Mouse (Mus musculus) CH12.LX (cell line): ENCODE measurements around the gene Hist1h2bl. TPM values are rescaled to one million over a fixed set of nuclear protein-coding genes. Genes with fewer than 3 reads are reported as not detected.

Source experiments
- DNase-seq: peaks from one replicate; pipeline ENCODE4 v3.0.0-alpha.2; 2013; ENCODE audit errors: extremely low read depth
- H3K27ac ChIP-seq: 2 replicates; pipeline ENCODE4 v1.5.1; 2012; ENCODE audit warnings: low read depth, mild to moderate bottlenecking, control low read depth, moderate library complexity; ENCODE audit not compliant: insufficient read depth
- H3K27me3 ChIP-seq: replicated peaks from 2 replicates; pipeline ENCODE3; 2012; ENCODE audit warnings: inconsistent platforms
- H3K36me3 ChIP-seq, 2 experiments: replicated peaks in 1 of 2; 2 replicates each; pipeline versions ENCODE3 to v1.6.1; 2012; ENCODE audit warnings: inconsistent platforms in 1 of 2, low read length in 1 of 2, mild to moderate bottlenecking in 1 of 2, mixed read lengths in 1 of 2, moderate library complexity in 1 of 2; ENCODE audit not compliant: control insufficient read depth in 1 of 2, insufficient read depth in 1 of 2
- H3K4me1 ChIP-seq, 2 experiments: 2 replicates each; pipeline ENCODE4 v1.6.1; 2012; ENCODE audit warnings: inconsistent platforms in 1 of 2, moderate library complexity in 1 of 2; ENCODE audit not compliant: insufficient read depth in 2 of 2, control insufficient read depth in 1 of 2
- H3K4me2 ChIP-seq: 2 replicates; pipeline ENCODE4 v1.6.1; 2012; ENCODE audit warnings: low read depth, mild to moderate bottlenecking, control low read depth; ENCODE audit not compliant: poor library complexity, insufficient read depth, severe bottlenecking
- H3K4me3 ChIP-seq, 3 experiments: fragments of 150-350 bp in 1 of 3; sonication (generic) in 1 of 3; replicated peaks in 1 of 3; 2 replicates each; pipeline versions ENCODE3 to v1.5.1; 2011 to 2012; ENCODE audit warnings: low read depth in 2 of 3, low read length in 2 of 3, mild to moderate bottlenecking in 2 of 3, moderate library complexity in 2 of 3, control low read depth in 1 of 3, improper control_type of control experiment in 1 of 3, inconsistent platforms in 1 of 3, mixed read lengths in 1 of 3; ENCODE audit not compliant: poor library complexity in 1 of 3
- H3K79me2 ChIP-seq: replicated peaks from 2 replicates; pipeline ENCODE4 v1.6.1; 2012; ENCODE audit warnings: mild to moderate bottlenecking, moderate library complexity; ENCODE audit not compliant: control insufficient read depth, poor library complexity, insufficient read depth, severe bottlenecking; ENCODE audit errors: extremely low read depth
- H3K9ac ChIP-seq: 2 replicates; pipeline ENCODE4 v1.6.1; 2012; ENCODE audit warnings: low read depth, mild to moderate bottlenecking, control low read depth, moderate library complexity; ENCODE audit not compliant: insufficient read depth
- H3K9me3 ChIP-seq: replicated peaks from 2 replicates; pipeline ENCODE3; 2012; ENCODE audit warnings: low read length, inconsistent platforms, mixed read lengths
- BHLHE40 ChIP-seq: IDR thresholded peaks from 2 replicates; pipeline ENCODE4 v1.6.1; 2011; ENCODE audit warnings: mild to moderate bottlenecking, low read depth, low read length, improper control_type of control experiment
- CHD1 ChIP-seq: IDR thresholded peaks from 2 replicates; pipeline ENCODE4 v1.6.1; 2012; ENCODE audit warnings: low read depth, low read length, improper control_type of control experiment, inconsistent platforms
- CTCF ChIP-seq, 2 experiments: IDR thresholded peaks in 1 of 2; conservative IDR thresholded peaks in 1 of 2; 2 replicates each; pipeline ENCODE4 v1.5.1; 2011 to 2012; ENCODE audit warnings: low read depth in 2 of 2, low read length in 2 of 2, improper control_type of control experiment in 1 of 2, inconsistent platforms in 1 of 2, mild to moderate bottlenecking in 1 of 2, moderate library complexity in 1 of 2
- EP300 ChIP-seq: IDR thresholded peaks from 2 replicates; pipeline ENCODE4 v1.6.1; 2011; ENCODE audit warnings: low read length, improper control_type of control experiment
- ETS1 ChIP-seq: conservative IDR thresholded peaks from 2 replicates; pipeline ENCODE4 v1.6.1; 2012; ENCODE audit warnings: low read depth, mild to moderate bottlenecking, inconsistent platforms, low read length, improper control_type of control experiment, moderate library complexity
- HCFC1 ChIP-seq: IDR thresholded peaks from 2 replicates; pipeline ENCODE4 v1.6.1; 2012; ENCODE audit warnings: low read depth, mild to moderate bottlenecking, inconsistent platforms, low read length, improper control_type of control experiment
- IRF4 ChIP-seq: IDR thresholded peaks from 2 replicates; pipeline ENCODE4 v1.6.1; 2014; ENCODE audit warnings: low read depth, mild to moderate bottlenecking, inconsistent platforms, low read length, improper control_type of control experiment
- JUN ChIP-seq: IDR thresholded peaks from 2 replicates; pipeline ENCODE4 v1.6.1; 2011; ENCODE audit warnings: low read depth, mild to moderate bottlenecking, low read length, improper control_type of control experiment, moderate library complexity; ENCODE audit not compliant: insufficient read depth
- JUND ChIP-seq: conservative IDR thresholded peaks from 2 replicates; pipeline ENCODE4 v1.6.1; 2011; ENCODE audit warnings: low read depth, low read length, improper control_type of control experiment
- KAT2A ChIP-seq: IDR thresholded peaks from 2 replicates; pipeline ENCODE4 v1.6.1; 2012; ENCODE audit warnings: low read length, improper control_type of control experiment, inconsistent platforms; ENCODE audit not compliant: insufficient replicate concordance
- MAX ChIP-seq: IDR thresholded peaks from 2 replicates; pipeline ENCODE4 v1.6.1; 2011; ENCODE audit warnings: low read length, improper control_type of control experiment
- MEF2A ChIP-seq: IDR thresholded peaks from 2 replicates; pipeline ENCODE4 v1.6.1; 2014; ENCODE audit warnings: low read depth, mild to moderate bottlenecking, inconsistent platforms, low read length, improper control_type of control experiment, borderline replicate concordance
- MXI1 ChIP-seq: IDR thresholded peaks from 2 replicates; pipeline ENCODE4 v1.6.1; 2011; ENCODE audit warnings: mild to moderate bottlenecking, low read depth, low read length, improper control_type of control experiment
- MYC ChIP-seq: IDR thresholded peaks from 2 replicates; pipeline ENCODE4 v1.6.1; 2011; ENCODE audit warnings: low read depth, mild to moderate bottlenecking, improper control_type of control experiment, low read length
- NELFE ChIP-seq: IDR thresholded peaks from 2 replicates; pipeline ENCODE4 v1.6.1; 2011; ENCODE audit warnings: low read depth, low read length, improper control_type of control experiment
- NRF1 ChIP-seq: IDR thresholded peaks from 2 replicates; pipeline ENCODE4 v1.6.1; 2014; ENCODE audit warnings: low read depth, mild to moderate bottlenecking, inconsistent platforms, low read length, improper control_type of control experiment, moderate library complexity
- POLR2A ChIP-seq: IDR thresholded peaks from 2 replicates; pipeline ENCODE4 v1.6.1; 2011; ENCODE audit warnings: low read depth, mild to moderate bottlenecking, improper control_type of control experiment, low read length
- POLR2AphosphoS2 ChIP-seq: IDR thresholded peaks from 2 replicates; pipeline ENCODE4 v1.6.1; 2011; ENCODE audit warnings: low read depth, low read length, improper control_type of control experiment
- RAD21 ChIP-seq: IDR thresholded peaks from 2 replicates; pipeline ENCODE4 v1.6.1; 2011; ENCODE audit warnings: low read depth, mild to moderate bottlenecking, low read length, improper control_type of control experiment, moderate library complexity
- RCOR1 ChIP-seq: conservative IDR thresholded peaks from 2 replicates; pipeline ENCODE4 v1.6.1; 2012; ENCODE audit warnings: low read depth, mild to moderate bottlenecking, inconsistent platforms, low read length, improper control_type of control experiment
- SIN3A ChIP-seq: IDR thresholded peaks from 2 replicates; pipeline ENCODE4 v1.6.1; 2012; ENCODE audit warnings: low read length, improper control_type of control experiment, inconsistent platforms
- SMC3 ChIP-seq: IDR thresholded peaks from 2 replicates; pipeline ENCODE4 v1.6.1; 2011; ENCODE audit warnings: low read depth, low read length, improper control_type of control experiment
- TBP ChIP-seq: conservative IDR thresholded peaks from 2 replicates; pipeline ENCODE4 v1.6.1; 2011; ENCODE audit warnings: low read depth, low read length, improper control_type of control experiment
- UBTF ChIP-seq: IDR thresholded peaks from 2 replicates; pipeline ENCODE4 v1.6.1; 2012; ENCODE audit warnings: low read depth, mild to moderate bottlenecking, inconsistent platforms, low read length, improper control_type of control experiment, moderate library complexity
- USF2 ChIP-seq: conservative IDR thresholded peaks from 2 replicates; pipeline ENCODE4 v1.6.1; 2011; ENCODE audit warnings: low read depth, low read length, improper control_type of control experiment
- ZC3H11A ChIP-seq: IDR thresholded peaks from 2 replicates; pipeline ENCODE4 v1.6.1; 2012; ENCODE audit warnings: low read depth, mild to moderate bottlenecking, inconsistent platforms, low read length, improper control_type of control experiment
- ZKSCAN1 ChIP-seq: IDR thresholded peaks from 2 replicates; pipeline ENCODE4 v1.6.1; 2012; ENCODE audit warnings: low read depth, inconsistent platforms, low read length, improper control_type of control experiment, borderline replicate concordance
- ZMIZ1 ChIP-seq: IDR thresholded peaks from 2 replicates; pipeline ENCODE4 v1.6.1; 2012; ENCODE audit warnings: low read depth, mild to moderate bottlenecking, inconsistent platforms, low read length, improper control_type of control experiment
- ZNF384 ChIP-seq: IDR thresholded peaks from 2 replicates; pipeline ENCODE4 v1.6.1; 2012; ENCODE audit warnings: low read depth, low read length, improper control_type of control experiment, inconsistent platforms
- dilution Hi-C: fragments of 300-500 bp; cut with MboI; formaldehyde crosslinking; loops from 2 replicates; pipeline ENCODE4 v1.14.3; 2020; ENCODE audit warnings: low sequenced_read_pairs; ENCODE audit not compliant: extremely low pct_unique_long_range_greater_than_20kb, extremely low pct_ligation_motif_present
- in situ Hi-C: fragments of 300-500 bp; cut with MboI; formaldehyde crosslinking; loops from 3 replicates; pipeline ENCODE4 v1.14.3; 2019; ENCODE audit warnings: low sequenced_read_pairs, low pct_ligation_motif_present, low pct_unique_long_range_greater_than_20kb, mixed read lengths
- polyA plus RNA-seq: library from polyadenylated mRNA; unstranded; fragments of >175 nt; gene quantifications from 2 replicates; pipeline ENCODE4 v1.2.1, GENCODE M21; 2012; ENCODE audit warnings: low read depth; ENCODE audit not compliant: insufficient read length
- total RNA-seq, 2 experiments: library from RNA; depleted of rRNA; stranded (reverse); fragments of 300-350 nt in 1 of 2; fragments of >200 nt in 1 of 2; gene quantifications; 2 replicates each; pipeline ENCODE4 v1.2.3; 2012 to 2014

Hist1h2bl gene
- total and polyA plus RNA-seq, 3 experiments = 1.7 to 897 (median 18.1) TPM

DNA sequence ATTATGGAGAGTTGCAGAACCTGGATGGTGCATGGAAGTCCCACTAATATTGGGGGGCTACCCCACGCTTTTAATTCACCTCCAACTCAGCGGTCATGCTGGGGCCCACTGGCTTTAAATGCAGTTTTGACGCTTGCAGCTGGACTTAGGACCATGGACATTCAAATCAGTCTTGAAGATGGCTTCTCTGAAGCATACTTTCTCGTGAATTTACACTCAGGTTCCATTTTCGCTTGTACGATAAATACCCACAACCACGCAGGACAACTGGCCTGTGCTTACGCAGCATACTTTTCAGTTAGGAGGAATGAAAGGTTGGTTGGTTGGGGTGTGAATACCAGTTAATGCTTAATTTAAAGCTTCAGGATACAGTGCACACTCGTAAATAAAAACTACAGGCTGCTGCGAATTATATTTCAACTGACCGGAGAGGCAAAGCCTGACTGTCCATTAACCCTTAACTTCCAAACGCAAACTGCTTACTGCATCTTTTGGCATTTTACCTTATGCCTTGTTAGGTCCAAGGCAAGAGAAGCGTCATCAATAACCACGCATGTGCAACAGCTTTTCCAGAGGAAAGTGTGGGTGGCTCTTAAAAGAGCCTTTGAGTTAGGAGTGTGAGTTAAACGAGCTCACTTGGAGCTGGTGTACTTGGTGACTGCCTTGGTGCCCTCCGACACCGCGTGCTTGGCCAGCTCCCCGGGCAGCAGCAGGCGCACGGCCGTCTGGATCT is 646 bp downstream of the Hist1h2bl start:
- H3K27ac ChIP-seq = peak overlapping the region; percentile 81
- no peaks in the 10 kb centered on the region for H3K79me2 ChIP-seq
- dilution Hi-C loops = no loop called here
- H3K27me3 ChIP-seq = peaks cover 3% of the 10 kb centered on the region
- TF ChIP-seq ZKSCAN1 (no peak), SIN3A (0 out of 2 replicates have a peak, but pooled peaks have one; percentile 30), BHLHE40 (peak; percentile 2; the same call in 1 of the 2 replicates), POLR2A (peak; percentile 87), MXI1 (0 out of 2 replicates have a peak, but pooled peaks have one; percentile 37), USF2 (no peak), UBTF (peak; percentile 87; the same call in 1 of the 2 replicates), POLR2AphosphoS2 (peak; percentile 98), CHD1 (peak; percentile 73; the same call in 1 of the 2 replicates), KAT2A (no peak), TBP (peak; percentile 55; the same call in 1 of the 2 replicates), HCFC1 (no peak), ZMIZ1 (peak; percentile 99; the same call in 1 of the 2 replicates), ETS1 (0 out of 2 replicates have a peak, but pooled peaks have one; percentile 4), NRF1 (peak; percentile 72), NELFE (peak; percentile 89; the same call in 1 of the 2 replicates)
- TF ChIP-seq, all 38 proteins: peak for 12
- peak; percentile 68 for DNase-seq
- no peaks in the 10 kb centered on the region for H3K36me3 ChIP-seq
- peak overlapping the region; percentile 41 for H3K9ac ChIP-seq
- H3K9me3 ChIP-seq = no peaks in the 10 kb centered on the region
- peak overlapping the region; percentile 94 for H3K4me2 ChIP-seq
- H3K4me3 ChIP-seq = peak overlapping the region; percentile 12 to 45 (median 23)
- peaks cover 2 to 26% of the 10 kb centered on the region in 2 experiments; a peak in 2 of 4 replicates for H3K4me1 ChIP-seq
- in situ Hi-C loops = loop anchor here (25.0 kb wide), 2 partner anchors 222 to 328 kb away; partner anchors contain the start of gene Zfp184

DNA sequence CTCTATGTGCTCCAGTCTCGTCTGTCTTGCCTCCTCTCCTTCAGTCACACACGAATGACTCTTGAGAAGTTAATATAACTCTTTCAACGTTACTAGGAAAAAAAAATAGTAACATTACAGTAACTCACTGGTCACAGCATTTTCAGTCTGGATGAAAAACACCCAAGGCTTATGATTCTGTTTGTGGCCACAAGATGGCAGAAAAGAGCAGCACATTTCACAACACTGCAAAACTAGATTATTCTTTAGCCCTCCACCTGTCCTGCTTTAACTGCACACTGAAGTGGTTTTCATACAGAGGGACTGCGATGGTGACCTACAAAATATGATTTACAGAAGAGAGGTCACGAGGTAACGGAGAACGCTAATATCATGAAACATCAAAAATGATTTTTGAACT is 1.2 kb downstream of the Hist1h2bl start:
- in situ Hi-C loops = loop anchor here (25.0 kb wide), 2 partner anchors 223 to 327 kb away; partner anchors contain the start of gene Zfp184
- dilution Hi-C loops = no loop called here
- H3K27ac ChIP-seq = peak overlapping the region; percentile 81; the same call in 1 of the 2 replicates
- H3K36me3 ChIP-seq = no peaks in the 10 kb centered on the region
- H3K4me3 ChIP-seq = peak overlapping the region; percentile 12 to 45 (median 23)
- peaks cover 0 to 20% of the 10 kb centered on the region in 2 experiments; a peak in 2 of 4 replicates for H3K4me1 ChIP-seq
- no peaks in the 10 kb centered on the region for H3K9me3 ChIP-seq
- H3K4me2 ChIP-seq = peak overlapping the region; percentile 94
- peak; percentile 80 for DNase-seq
- peaks cover 3% of the 10 kb centered on the region for H3K27me3 ChIP-seq
- H3K79me2 ChIP-seq = no peaks in the 10 kb centered on the region
- H3K9ac ChIP-seq = peak overlapping the region; percentile 41
- TF ChIP-seq JUND = peak; percentile 53
- TF ChIP-seq ZC3H11A = peak; percentile 10; the same call in 1 of the 2 replicates
- TF ChIP-seq SMC3 = peak; percentile 90
- no peak; the same call in 1 of the 2 replicates for TF ChIP-seq MAX
- 0 out of 2 replicates have a peak, but pooled peaks have one; percentile 20 for TF ChIP-seq TBP
- no peak; the same call in 1 of the 2 replicates for TF ChIP-seq CHD1
- 0 out of 2 replicates have a peak, but pooled peaks have one; percentile 16 for TF ChIP-seq IRF4
- no peak for TF ChIP-seq RCOR1
- TF ChIP-seq CTCF (conservative IDR thresholded peaks at IDR 0.05 in 1 of 2, IDR thresholded peaks at IDR 0.05 in 1 of 2; ENCODE audit: low read depth in 2 of 2, low read length in 2 of 2) = peak; percentile 88 to 89
- 0 out of 2 replicates have a peak, but pooled peaks have one; percentile 9 for TF ChIP-seq BHLHE40
- TF ChIP-seq EP300 = no peak
- 0 out of 2 replicates have a peak, but pooled peaks have one; percentile 3 for TF ChIP-seq ETS1
- peak; percentile 78 for TF ChIP-seq MYC
- no peak for TF ChIP-seq JUN
- TF ChIP-seq ZNF384 = peak; percentile 78
- TF ChIP-seq MEF2A = 0 out of 2 replicates have a peak, but pooled peaks have one; percentile 18
- peak; percentile 74 for TF ChIP-seq RAD21
- no peak; the same call in 1 of the 2 replicates for TF ChIP-seq USF2
- peak; percentile 57; the same call in 1 of the 2 replicates for TF ChIP-seq SIN3A
